Mouse (Mus musculus): ENCODE data around the gene Slc25a13. TPM values are rescaled to one million over a fixed set of nuclear protein-coding genes. Genes with fewer than 3 reads are reported as not detected.

Slc25a13 gene
- polyA plus RNA-seq, 1 experiment from 2014 or later, result 42.8 TPM

- no peaks in the 10 kb centered on the region for H3K27me3 ChIP-seq (ENCODE audit: control insufficient read depth, insufficient read depth, low read length)
- no peak overlapping the region for H3K4me3 ChIP-seq (ENCODE audit: low read depth, low read length)
- H3K27ac ChIP-seq (replicated peaks; ENCODE audit: low read depth, low read length), result no peak overlapping the region
- ATAC-seq (replicated peaks; ENCODE audit: insufficient number of reproducible peaks, low FRiP score, low TSS enrichment, low read depth) (no peak), DNase-seq (ENCODE audit: low spot score) (no peak)
- H3K36me3 ChIP-seq (replicated peaks; ENCODE audit: control insufficient read depth, insufficient read depth, low read depth, low read length), result no peaks in the 10 kb centered on the region
- H3K4me1 ChIP-seq (ENCODE audit: control insufficient read depth, insufficient read depth, low read length), result no peaks in the 10 kb centered on the region
- WGBS, result 56% methylated on average over 25 of the region's 25 CpGs
- H3K9me3 ChIP-seq (replicated peaks; ENCODE audit: control insufficient read depth, low read length), result no peaks in the 10 kb centered on the region
- H3K4me2 ChIP-seq (ENCODE audit: low read depth, low read length), result no peak overlapping the region
- no peak overlapping the region for H3K9ac ChIP-seq (replicated peaks; ENCODE audit: low read length)
Measured at GRCm38 (mm10) chr6:5991817-5992755, 224.9 kb downstream of the Slc25a13 start.

GRCm38 (mm10) chr6:5991243-5991642, 225.7 kb downstream of the Slc25a13 start:
- H3K4me3 ChIP-seq (ENCODE audit: low read depth, low read length), result no peak overlapping the region
- no peaks in the 10 kb centered on the region for H3K9me3 ChIP-seq (replicated peaks; ENCODE audit: control insufficient read depth, low read length)
- H3K4me1 ChIP-seq (ENCODE audit: control insufficient read depth, insufficient read depth, low read length), result no peaks in the 10 kb centered on the region
- H3K27me3 ChIP-seq (ENCODE audit: control insufficient read depth, insufficient read depth, low read length), result no peaks in the 10 kb centered on the region
- ATAC-seq (replicated peaks; ENCODE audit: insufficient number of reproducible peaks, low FRiP score, low TSS enrichment, low read depth) (no peak), DNase-seq (ENCODE audit: low spot score) (no peak)
- no peak overlapping the region for H3K27ac ChIP-seq (replicated peaks; ENCODE audit: low read depth, low read length)
- 65% methylated on average over 6 of the region's 6 CpGs for WGBS
- H3K9ac ChIP-seq (replicated peaks; ENCODE audit: low read length), result no peak overlapping the region
- no peak overlapping the region for H3K4me2 ChIP-seq (ENCODE audit: low read depth, low read length)
- no peaks in the 10 kb centered on the region for H3K36me3 ChIP-seq (replicated peaks; ENCODE audit: control insufficient read depth, insufficient read depth, low read depth, low read length)

Measured in embryonic facial prominence, embryonic 11.5 days (tissue).